Mouse (Mus musculus): Measurements from ENCODE around the gene Fignl2. TPM values are rescaled to one million over a fixed set of nuclear protein-coding genes. Genes with fewer than 3 reads are reported as not detected.

The Fignl2 gene
- total RNA-seq, 1 experiment: 8.6 TPM

DNA sequence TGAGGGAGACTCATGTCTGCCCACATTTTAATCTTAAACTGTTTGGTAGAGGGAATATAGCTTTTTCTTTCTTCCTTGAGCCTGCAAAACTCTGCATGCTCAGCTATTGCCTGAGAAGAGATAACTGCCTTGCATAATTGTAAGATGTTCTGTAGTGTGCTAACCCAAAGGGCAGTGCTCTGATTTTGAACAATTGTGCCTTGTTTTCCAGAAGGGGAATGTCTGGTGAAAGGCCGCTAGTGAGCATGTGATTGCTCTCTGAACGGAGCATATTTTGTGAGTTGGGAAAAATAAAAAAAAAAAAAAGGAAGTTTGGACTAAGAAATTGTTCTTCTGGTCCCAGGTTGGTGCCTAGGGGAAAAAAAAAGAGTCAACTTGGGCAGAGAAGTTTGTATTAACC lies 49.4 kb downstream of the Fignl2 start:
- H3K27ac ChIP-seq (ENCODE audit: insufficient read depth, low read depth, low read length, poor library complexity, severe bottlenecking): no peak overlapping the region
- TF ChIP-seq HCFC1 (IDR thresholded peaks at IDR 0.05; ENCODE audit: borderline replicate concordance, insufficient read depth, low read length) (no peak), CHD2 (IDR thresholded peaks at IDR 0.05; ENCODE audit: low read depth, low read length) (no peak), ZNF384 (IDR thresholded peaks at IDR 0.05; ENCODE audit: low read depth, low read length) (no peak), ZC3H11A (IDR thresholded peaks at IDR 0.05; ENCODE audit: borderline replicate concordance, low read depth, low read length) (no peak), MAFK (IDR thresholded peaks at IDR 0.05; ENCODE audit: insufficient read depth, low read depth, low read length) (no peak)
- no peak overlapping the region for H3K4me3 ChIP-seq (ENCODE audit: insufficient read depth in 1 of 2, low read depth in 1 of 2, low read length in 2 of 2, poor library complexity in 1 of 2, severe bottlenecking in 1 of 2)
- H3K36me3 ChIP-seq (ENCODE audit: control insufficient read depth, insufficient read depth, low read length, poor library complexity, severe bottlenecking): no peaks in the 10 kb centered on the region
- no peak overlapping the region for H3K9ac ChIP-seq (ENCODE audit: insufficient read depth, low read depth, low read length, poor library complexity, severe bottlenecking)
- H3K4me1 ChIP-seq (ENCODE audit: control insufficient read depth in 2 of 2, insufficient read depth in 2 of 2, low read length in 2 of 2, poor library complexity in 1 of 2): no peaks in the 10 kb centered on the region
- DNase-seq (ENCODE audit: low read depth, low spot score): no peak
- H3K9me3 ChIP-seq (ENCODE audit: control insufficient read depth, insufficient read depth, low read depth, low read length): no peaks in the 10 kb centered on the region
- in situ Hi-C loops (cut with MboI; ENCODE audit: low sequenced_read_pairs in 2 of 2, unreplicated experiment in 2 of 2): no loop called here

GRCm38 (mm10) chr15:101011352-101011751 lies 67.0 kb downstream of the Fignl2 start:
- Histone ChIP-seq H3K27ac (ENCODE audit: insufficient read depth, low read depth, low read length, poor library complexity, severe bottlenecking) (no peak overlapping the region), H3K4me3 (ENCODE audit: insufficient read depth in 1 of 2, low read depth in 1 of 2, low read length in 2 of 2, poor library complexity in 1 of 2, severe bottlenecking in 1 of 2) (0 out of 4 replicates have a peak overlapping the region, but pooled peaks of 1 of the 2 experiments have one; percentile 7), H3K9me3 (ENCODE audit: control insufficient read depth, insufficient read depth, low read depth, low read length) (no peaks in the 10 kb centered on the region), H3K4me1 (ENCODE audit: control insufficient read depth in 2 of 2, insufficient read depth in 2 of 2, low read length in 2 of 2, poor library complexity in 1 of 2) (peaks cover 0 to 2% of the 10 kb centered on the region in 2 experiments; a peak in 1 of 4 replicates), H3K36me3 (ENCODE audit: control insufficient read depth, insufficient read depth, low read length, poor library complexity, severe bottlenecking) (no peaks in the 10 kb centered on the region), H3K9ac (ENCODE audit: insufficient read depth, low read depth, low read length, poor library complexity, severe bottlenecking) (no peak overlapping the region)
- TF ChIP-seq MAFK (IDR thresholded peaks at IDR 0.05; ENCODE audit: insufficient read depth, low read depth, low read length): no peak
- TF ChIP-seq ZNF384 (IDR thresholded peaks at IDR 0.05; ENCODE audit: low read depth, low read length): no peak
- no peak for TF ChIP-seq HCFC1 (IDR thresholded peaks at IDR 0.05; ENCODE audit: borderline replicate concordance, insufficient read depth, low read length)
- TF ChIP-seq CHD2 (IDR thresholded peaks at IDR 0.05; ENCODE audit: low read depth, low read length): peak; percentile 59; the same call in 1 of the 2 replicates
- TF ChIP-seq ZC3H11A (IDR thresholded peaks at IDR 0.05; ENCODE audit: borderline replicate concordance, low read depth, low read length): no peak
- in situ Hi-C loops (cut with MboI; ENCODE audit: low sequenced_read_pairs in 2 of 2, unreplicated experiment in 2 of 2): no loop called here
- DNase-seq (ENCODE audit: low read depth, low spot score): peak; percentile 37

DNA sequence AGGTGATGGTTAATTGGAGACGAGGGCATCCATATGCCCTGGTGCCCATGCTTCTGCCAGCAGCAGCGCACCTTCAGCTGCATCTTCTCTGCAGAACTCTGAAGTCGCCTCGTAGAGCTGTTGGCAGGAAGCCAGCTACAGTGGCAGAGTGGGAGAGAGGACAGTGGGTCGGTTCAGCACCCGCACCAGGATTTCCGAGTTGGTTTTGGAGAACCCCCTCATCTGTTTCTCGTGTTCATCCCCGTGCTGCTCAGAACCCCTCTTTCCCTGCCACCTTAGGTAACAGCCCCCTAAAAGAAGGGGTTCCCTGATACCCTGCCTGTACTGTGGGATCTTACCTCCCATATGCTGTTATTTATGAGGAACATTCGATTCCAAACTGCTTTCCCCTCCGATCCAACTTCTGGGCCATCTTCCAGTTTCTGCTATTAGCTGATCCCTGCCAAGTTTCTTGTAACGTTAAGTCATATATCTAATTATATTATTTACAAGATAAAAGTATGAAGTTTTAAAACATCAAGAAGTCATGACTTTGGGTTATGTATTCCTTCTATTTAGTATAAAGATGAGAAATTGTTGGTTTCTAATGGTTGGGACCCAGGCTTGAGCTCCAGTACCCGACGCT lies 69.9 kb downstream of the Fignl2 start:
- Histone ChIP-seq H3K4me1 (ENCODE audit: control insufficient read depth in 2 of 2, insufficient read depth in 2 of 2, low read length in 2 of 2, poor library complexity in 1 of 2) (peaks cover 0 to 2% of the 10 kb centered on the region in 2 experiments; a peak in 1 of 4 replicates), H3K4me3 (ENCODE audit: insufficient read depth in 1 of 2, low read depth in 1 of 2, low read length in 2 of 2, poor library complexity in 1 of 2, severe bottlenecking in 1 of 2) (no peak overlapping the region), H3K27ac (ENCODE audit: insufficient read depth, low read depth, low read length, poor library complexity, severe bottlenecking) (no peak overlapping the region), H3K9me3 (ENCODE audit: control insufficient read depth, insufficient read depth, low read depth, low read length) (no peaks in the 10 kb centered on the region), H3K9ac (ENCODE audit: insufficient read depth, low read depth, low read length, poor library complexity, severe bottlenecking) (no peak overlapping the region), H3K36me3 (ENCODE audit: control insufficient read depth, insufficient read depth, low read length, poor library complexity, severe bottlenecking) (no peaks in the 10 kb centered on the region)
- in situ Hi-C loops (cut with MboI; ENCODE audit: low sequenced_read_pairs in 2 of 2, unreplicated experiment in 2 of 2): no loop called here
- no peak for TF ChIP-seq HCFC1 (IDR thresholded peaks at IDR 0.05; ENCODE audit: borderline replicate concordance, insufficient read depth, low read length)
- TF ChIP-seq ZC3H11A (IDR thresholded peaks at IDR 0.05; ENCODE audit: borderline replicate concordance, low read depth, low read length): no peak
- TF ChIP-seq MAFK (IDR thresholded peaks at IDR 0.05; ENCODE audit: insufficient read depth, low read depth, low read length): no peak
- TF ChIP-seq ZNF384 (IDR thresholded peaks at IDR 0.05; ENCODE audit: low read depth, low read length): no peak
- TF ChIP-seq CHD2 (IDR thresholded peaks at IDR 0.05; ENCODE audit: low read depth, low read length): no peak
- no peak for DNase-seq (ENCODE audit: low read depth, low spot score)

GRCm38 (mm10) chr15:101007236-101007635 lies 71.1 kb downstream of the Fignl2 start:
- no peak overlapping the region for H3K9ac ChIP-seq (ENCODE audit: insufficient read depth, low read depth, low read length, poor library complexity, severe bottlenecking)
- no peak for DNase-seq (ENCODE audit: low read depth, low spot score)
- H3K9me3 ChIP-seq (ENCODE audit: control insufficient read depth, insufficient read depth, low read depth, low read length): no peaks in the 10 kb centered on the region
- TF ChIP-seq CHD2 (IDR thresholded peaks at IDR 0.05; ENCODE audit: low read depth, low read length) (no peak), ZC3H11A (IDR thresholded peaks at IDR 0.05; ENCODE audit: borderline replicate concordance, low read depth, low read length) (no peak), HCFC1 (IDR thresholded peaks at IDR 0.05; ENCODE audit: borderline replicate concordance, insufficient read depth, low read length) (no peak), MAFK (IDR thresholded peaks at IDR 0.05; ENCODE audit: insufficient read depth, low read depth, low read length) (no peak), ZNF384 (IDR thresholded peaks at IDR 0.05; ENCODE audit: low read depth, low read length) (no peak)
- peaks cover 0 to 2% of the 10 kb centered on the region in 2 experiments; a peak in 1 of 4 replicates for H3K4me1 ChIP-seq (ENCODE audit: control insufficient read depth in 2 of 2, insufficient read depth in 2 of 2, low read length in 2 of 2, poor library complexity in 1 of 2)
- no peaks in the 10 kb centered on the region for H3K36me3 ChIP-seq (ENCODE audit: control insufficient read depth, insufficient read depth, low read length, poor library complexity, severe bottlenecking)
- in situ Hi-C loops (cut with MboI; ENCODE audit: low sequenced_read_pairs in 2 of 2, unreplicated experiment in 2 of 2): no loop called here
- no peak overlapping the region for H3K4me3 ChIP-seq (ENCODE audit: insufficient read depth in 1 of 2, low read depth in 1 of 2, low read length in 2 of 2, poor library complexity in 1 of 2, severe bottlenecking in 1 of 2)
- H3K27ac ChIP-seq (ENCODE audit: insufficient read depth, low read depth, low read length, poor library complexity, severe bottlenecking): no peak overlapping the region

All from ES-E14 (cell line).